Mouse (Mus musculus): Measurements from ENCODE around the gene Zfp260. TPM values are rescaled to one million over a fixed set of nuclear protein-coding genes. Genes with fewer than 3 reads are reported as not detected.

Zfp260 gene
- total RNA-seq, 2 experiments from 2014 or later, result 64.8 to 89.9 TPM

GRCm38 (mm10) chr7:30121308-30122187, 27.0 kb downstream of the Zfp260 start, which contains the start of gene Zfp382:
Gene Zfp382 (plus strand): TSS chr7:30121942.
- DNase-seq (ENCODE audit: extremely low spot score in 1 of 2, low spot score in 1 of 2), result peak; percentile 85 to 86

DNA sequence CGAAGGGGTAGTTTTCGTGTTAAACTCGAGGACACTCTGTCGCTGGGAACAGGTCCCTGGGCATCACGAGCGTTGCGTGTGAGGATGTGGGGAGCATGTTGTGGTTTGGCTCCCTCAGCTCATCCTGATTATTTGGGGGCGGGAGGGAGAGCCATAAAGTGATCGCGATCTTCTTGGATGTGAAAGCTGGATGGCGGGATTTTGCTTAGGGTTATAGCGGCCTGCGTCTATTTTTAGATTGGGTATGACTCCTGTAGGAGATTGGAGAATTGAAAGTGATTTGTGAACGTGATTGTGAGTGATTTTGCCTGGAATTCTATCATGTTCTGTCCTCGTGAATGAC, 27.6 kb downstream of the Zfp260 start:
- DNase-seq (ENCODE audit: extremely low spot score in 1 of 2, low spot score in 1 of 2), result no peak

DNA sequence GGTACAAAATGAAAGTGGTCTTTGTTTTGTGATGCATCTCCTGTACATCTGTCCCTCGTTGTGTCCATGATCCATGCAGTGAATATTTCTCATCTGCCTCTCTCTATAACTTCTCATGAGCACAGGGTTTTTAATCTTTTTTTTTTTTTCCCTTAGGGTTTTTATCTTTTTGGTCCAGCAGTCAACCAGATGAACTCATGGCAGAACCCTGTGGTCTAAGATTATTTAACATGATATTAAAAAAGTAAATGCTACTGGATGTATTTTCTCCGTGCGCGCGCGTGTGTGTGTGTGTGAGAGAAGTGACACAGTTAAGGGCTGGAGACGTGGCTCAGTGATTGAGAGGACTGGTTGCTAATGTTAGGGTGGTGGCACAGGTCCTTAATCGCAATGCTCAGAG, 35.3 kb downstream of the Zfp260 start:
- no peak for DNase-seq (ENCODE audit: extremely low spot score in 1 of 2, low spot score in 1 of 2)

DNA sequence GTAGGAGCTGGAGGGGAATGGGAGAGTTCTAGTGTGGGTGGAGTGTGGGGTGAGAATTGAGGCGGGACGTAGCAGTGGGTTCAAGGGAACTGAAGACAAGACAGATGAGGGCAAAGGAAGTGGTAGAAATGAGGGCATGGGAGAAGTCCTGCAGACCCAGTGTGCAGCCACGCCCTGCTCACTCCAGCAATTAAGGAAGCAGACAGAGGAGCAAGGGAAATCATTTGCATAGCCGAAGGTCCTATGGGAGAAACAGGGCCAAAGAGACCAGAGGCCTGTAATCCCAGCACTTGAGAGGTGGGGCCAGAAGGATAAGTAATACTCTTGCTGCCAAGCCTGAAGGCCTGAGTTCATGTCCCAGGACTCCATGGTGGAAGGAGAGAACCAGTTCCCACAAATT, 37.8 kb downstream of the Zfp260 start:
- no peak for DNase-seq (ENCODE audit: extremely low spot score in 1 of 2, low spot score in 1 of 2)

DNA sequence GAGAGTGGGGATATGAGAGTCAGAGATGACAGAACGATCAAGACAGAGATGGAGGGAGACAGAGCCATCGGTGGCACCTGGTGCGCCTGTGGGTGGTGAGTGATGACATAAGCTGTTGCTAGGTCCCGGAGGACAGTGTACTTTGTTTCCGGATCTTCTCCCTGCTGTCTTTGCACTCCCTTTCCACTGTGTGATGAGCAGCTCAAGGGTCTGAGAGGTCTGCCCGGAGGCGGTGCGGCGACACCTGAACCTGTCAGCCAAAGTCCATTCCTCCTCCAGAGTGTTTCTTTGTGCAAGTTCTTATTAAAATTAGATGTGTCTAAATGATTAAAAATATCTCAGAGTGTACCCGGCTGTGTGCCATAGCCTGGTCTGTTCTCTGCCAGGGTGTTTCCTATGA, 42.2 kb downstream of the Zfp260 start:
- peak in 1 of 2 experiments; percentile 11 for DNase-seq (ENCODE audit: extremely low spot score in 1 of 2, low spot score in 1 of 2)

- DNase-seq (ENCODE audit: extremely low spot score in 1 of 2, low spot score in 1 of 2), result no peak
These were observed 48.6 kb downstream of the Zfp260 start for GRCm38 (mm10) chr7:30143170-30143554.

DNA sequence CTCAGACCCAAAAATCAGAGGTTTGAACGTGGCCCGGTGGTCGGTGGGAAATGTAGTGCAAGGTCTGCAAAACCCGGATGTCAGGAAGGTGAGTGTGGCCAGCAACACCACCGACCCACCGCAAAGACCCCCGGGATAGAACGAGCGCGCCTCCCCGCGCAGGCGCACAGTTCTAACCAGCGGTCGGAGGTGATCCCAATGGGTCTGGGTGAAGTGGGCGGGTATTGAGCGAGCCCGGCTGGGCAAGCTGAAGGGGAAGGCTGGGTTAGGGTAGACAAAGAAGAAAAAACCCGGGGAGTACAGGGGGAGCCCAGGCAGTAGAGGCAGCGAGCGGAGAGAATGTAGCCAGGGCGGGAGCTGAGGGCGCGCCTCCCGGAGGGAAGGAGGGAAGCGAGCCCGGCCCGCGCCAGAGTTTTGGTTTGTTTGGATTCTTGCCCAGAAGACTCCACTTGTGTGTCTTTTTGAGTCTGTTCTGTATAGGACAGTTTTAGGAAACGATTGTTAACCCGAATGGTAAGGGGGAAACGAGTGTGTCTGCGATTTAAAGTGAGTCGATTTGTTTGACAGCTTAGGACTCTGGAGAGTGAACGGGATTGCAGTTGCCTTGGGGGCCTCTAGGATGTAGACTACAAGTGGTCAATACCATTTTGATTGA, 49.1 kb downstream of the Zfp260 start:
- peak; percentile 58 to 61 for DNase-seq (ENCODE audit: extremely low spot score in 1 of 2, low spot score in 1 of 2)

DNA sequence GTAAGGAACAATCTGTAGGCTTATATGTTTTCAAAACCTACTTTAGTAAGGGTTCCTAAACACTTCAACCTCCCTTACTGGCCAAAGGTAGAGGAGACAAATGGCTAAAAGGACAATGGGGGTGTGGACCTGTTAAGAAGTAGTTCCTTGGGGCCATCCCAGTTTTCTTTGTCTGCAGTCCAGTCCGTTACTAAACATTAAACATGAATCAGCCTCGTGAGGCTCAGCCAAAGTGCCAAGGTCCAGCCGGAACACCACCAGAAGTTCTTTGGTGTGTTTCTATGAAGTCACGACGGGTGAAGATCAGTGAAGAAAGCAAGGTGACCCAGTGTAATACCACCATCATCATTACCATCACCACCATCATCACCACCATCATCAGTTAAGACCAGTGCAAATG, 52.4 kb downstream of the Zfp260 start:
- DNase-seq (ENCODE audit: extremely low spot score in 1 of 2, low spot score in 1 of 2), result no peak

DNA sequence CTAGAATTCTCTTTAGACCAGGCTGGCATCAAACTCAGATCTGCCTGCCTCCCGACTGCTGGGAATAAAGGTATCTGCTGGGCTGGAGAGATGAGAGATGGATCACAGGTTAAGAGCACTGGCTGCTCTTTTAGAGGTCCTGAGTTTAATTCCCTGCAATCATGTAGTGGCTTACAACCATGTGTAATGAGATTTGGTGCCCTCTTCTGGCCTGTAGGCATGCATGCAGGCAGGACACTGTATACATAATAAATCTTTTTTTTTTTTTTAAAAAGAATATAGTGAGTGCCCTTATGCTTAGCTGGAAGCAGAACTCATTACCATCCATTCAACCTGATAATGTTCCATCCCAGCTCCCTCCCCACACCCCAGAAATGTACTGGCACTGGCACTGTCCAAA, 59.5 kb downstream of the Zfp260 start:
- no peak for DNase-seq (ENCODE audit: extremely low spot score in 1 of 2, low spot score in 1 of 2)

- DNase-seq (ENCODE audit: extremely low spot score in 1 of 2, low spot score in 1 of 2), result no peak
These were observed 60.9 kb downstream of the Zfp260 start for GRCm38 (mm10) chr7:30155507-30155906.

Small RNA genes lying within 50 kb of the gene (microRNA-seq; reads per million reads assigned to microRNA genes)
- gene Gm23368, result 0 reads per million in 2 experiments

Other genes starting within 250 kb of the Zfp260 start
- 10 to 100 TPM; 14.3 to 17.0 TPM for gene Zfp940, start 241.1 kb upstream of the Zfp260 start, total RNA-seq (2021)
- 10 to 100 TPM; 14.0 to 14.2 TPM for gene Zfp420, start 234.8 kb upstream of the Zfp260 start, total RNA-seq (2021)
- 10 to 100 TPM; 19.5 to 20.1 TPM for gene Zfp27, start 188.2 kb upstream of the Zfp260 start, total RNA-seq (2021)
- 1 to 10 TPM; 8.4 to 8.7 TPM for gene Zfp383, start 186.6 kb upstream of the Zfp260 start, total RNA-seq (2021)
- 10 to 100 TPM; 15.1 to 16.7 TPM for gene Zfp74, start 140.7 kb upstream of the Zfp260 start, total RNA-seq (2021)
- gene Zfp568, start 110.8 kb upstream of the Zfp260 start, total RNA-seq (2021), result 1 to 10 TPM; 2.5 to 3.5 TPM
- gene Zfp14, start 43.4 kb upstream of the Zfp260 start, total RNA-seq (2021), result 10 to 100 TPM in 1 of 2 experiments, 1 to 10 TPM in 1; 9.2 to 10.3 TPM
- 1 to 10 TPM; 1.9 to 5.0 TPM for gene Zfp82, start 21.9 kb upstream of the Zfp260 start, total RNA-seq (2021)
- gene Gm26920, start 4.4 kb upstream of the Zfp260 start, total RNA-seq (2021), result 1 to 10 TPM in 1 of 2 experiments, not detected in 1; 2.0 TPM
- 1 to 10 TPM; 5.3 to 7.1 TPM for gene Zfp566, start 4.2 kb upstream of the Zfp260 start, total RNA-seq (2021)
- 10 to 100 TPM; 30.4 to 31.5 TPM for gene Zfp382, start 27.2 kb downstream of the Zfp260 start, total RNA-seq (2021)
- 10 to 100 TPM; 49.2 to 50.2 TPM for gene Zfp146, start 75.0 kb downstream of the Zfp260 start, total RNA-seq (2021)
- gene Cox7a1, start 89.4 kb downstream of the Zfp260 start, total RNA-seq (2021), result 1 to 10 TPM; 2.8 to 5.0 TPM
- 100 to 1,000 TPM; 206 to 218 TPM for gene Capns1, start 104.0 kb downstream of the Zfp260 start, total RNA-seq (2021)
- 10 to 100 TPM; 60.0 to 64.5 TPM for gene Polr2i, start 137.2 kb downstream of the Zfp260 start, total RNA-seq (2021)
- 100 to 1,000 TPM; 115 to 136 TPM for gene Tbcb, start 137.5 kb downstream of the Zfp260 start, total RNA-seq (2021)
- gene Ovol3, start 140.9 kb downstream of the Zfp260 start, total RNA-seq (2021), result not detected
- under 1 TPM; 0.22 to 0.73 TPM for gene Thap8, start 185.3 kb downstream of the Zfp260 start, total RNA-seq (2021)
- gene Wdr62, start 185.6 kb downstream of the Zfp260 start, total RNA-seq (2021), result 1 to 10 TPM; 1.4 to 1.7 TPM
- 100 to 1,000 TPM; 437 to 515 TPM for gene Clip3, start 197.0 kb downstream of the Zfp260 start, total RNA-seq (2021)
- 10 to 100 TPM; 47.1 to 55.1 TPM for gene Alkbh6, start 213.9 kb downstream of the Zfp260 start, total RNA-seq (2021)
- gene Syne4, start 220.0 kb downstream of the Zfp260 start, total RNA-seq (2021), result 10 to 100 TPM in 1 of 2 experiments, 1 to 10 TPM in 1; 6.4 to 13.1 TPM
- gene E130208F15Rik, start 227.0 kb downstream of the Zfp260 start, total RNA-seq (2021), result under 1 TPM; 0.15 to 0.75 TPM
- gene Sdhaf1, start 229.1 kb downstream of the Zfp260 start, total RNA-seq (2021), result 1 to 10 TPM; 7.8 to 7.9 TPM